Mouse (Mus musculus) stomach, embryonic 16.5 days (tissue): Measurements from ENCODE around the gene Rsrc2. TPM values are rescaled to one million over a fixed set of nuclear protein-coding genes. Genes with fewer than 3 reads are reported as not detected.

Source experiments
- ATAC-seq: fragments of 200-750 bp; cut with Nextera tagmentation; 2 replicates; pipeline ENCODE4 v1.8.0; 2017; ENCODE audit warnings: moderate number of reproducible peaks, moderate TSS enrichment; ENCODE audit not compliant: insufficient read depth, low FRiP score
- H3K27ac ChIP-seq: fragments of 300-500 bp; sonication (generic); 2 replicates; pipeline ENCODE4 v1.5.1; 2014; ENCODE audit warnings: low read length
- H3K27me3 ChIP-seq: fragments of 300-500 bp; sonication (generic); 2 replicates; pipeline ENCODE4 v1.6.1; 2014; ENCODE audit warnings: low read length, control low read depth, mixed read lengths; ENCODE audit not compliant: control insufficient read depth, insufficient read depth
- H3K36me3 ChIP-seq: fragments of 300-500 bp; sonication (generic); 2 replicates; pipeline ENCODE4 v1.6.1; 2014; ENCODE audit warnings: low read length; ENCODE audit not compliant: control insufficient read depth, insufficient read depth
- H3K4me1 ChIP-seq: fragments of 300-500 bp; sonication (generic); 2 replicates; pipeline ENCODE4 v1.6.1; 2014; ENCODE audit warnings: low read length, control low read depth, mixed read lengths; ENCODE audit not compliant: control insufficient read depth, insufficient read depth
- H3K4me2 ChIP-seq: fragments of 300-500 bp; sonication (generic); 2 replicates; pipeline ENCODE4 v1.6.1; 2014; ENCODE audit warnings: low read depth, low read length, mixed read lengths
- H3K4me3 ChIP-seq: fragments of 300-500 bp; sonication (generic); replicated peaks from 2 replicates; pipeline ENCODE4 v1.5.1; 2014; ENCODE audit warnings: mild to moderate bottlenecking, low read length
- H3K9ac ChIP-seq: fragments of 300-500 bp; sonication (generic); 2 replicates; pipeline ENCODE4 v1.6.1; 2014; ENCODE audit warnings: low read length
- H3K9me3 ChIP-seq: fragments of 300-500 bp; sonication (generic); replicated peaks from 2 replicates; pipeline ENCODE4 v1.6.1; 2016; ENCODE audit warnings: low read length, control low read depth; ENCODE audit not compliant: control insufficient read depth
- WGBS: fragments of 180-500 bp; shearing (Covaris S2); extraction: QIAGEN DNeasy Blood & Tissue Kit; methylation state at CpG from one replicate; pipeline ENCODE4 v1.1.7; 2014; 5-methylcytosine and 5-hydroxymethylcytosine counted together
- polyA plus RNA-seq: library from polyadenylated mRNA; unstranded; fragments of >200 nt; fragmentation: Nextera tagmentation; extraction: Ambion mirVana; gene quantifications from 2 replicates; pipeline ENCODE4 v1.2.1, GENCODE M21; 2015

Rsrc2 gene
- polyA plus RNA-seq, 1 experiment from 2014 or later = 105 TPM

- Histone ChIP-seq H3K27me3 (no peaks in the 10 kb centered on the region), H3K27ac (peak overlapping the region; percentile 92), H3K4me2 (peak overlapping the region; percentile 98), H3K4me3 (peak overlapping the region; percentile 93), H3K9ac (peak overlapping the region; percentile 99), H3K9me3 (no peaks in the 10 kb centered on the region), H3K36me3 (no peaks in the 10 kb centered on the region), H3K4me1 (peaks cover 30% of the 10 kb centered on the region)
- peak; percentile 61 for ATAC-seq
- WGBS = under 1% methylated on average over 85 of the region's 92 CpGs
Observed at GRCm38 (mm10) chr5:123683377-123684220, 65.6 kb downstream of the Rsrc2 start.

GRCm38 (mm10) chr5:123683043-123683376, 66.2 kb downstream of the Rsrc2 start:
- peak overlapping the region; percentile 93 for H3K4me3 ChIP-seq
- peak overlapping the region; percentile 98 for H3K4me2 ChIP-seq
- H3K27ac ChIP-seq = peak overlapping the region; percentile 92; the same call in 1 of the 2 replicates
- WGBS = 7% methylated on average over 6 of the region's 6 CpGs
- no peaks in the 10 kb centered on the region for H3K9me3 ChIP-seq
- no peaks in the 10 kb centered on the region for H3K27me3 ChIP-seq
- H3K4me1 ChIP-seq = peaks cover 30% of the 10 kb centered on the region
- ATAC-seq = no peak
- peak overlapping the region; percentile 99 for H3K9ac ChIP-seq
- no peaks in the 10 kb centered on the region for H3K36me3 ChIP-seq

GRCm38 (mm10) chr5:123682372-123682771, 66.8 kb downstream of the Rsrc2 start:
- ATAC-seq = no peak
- WGBS = 36% methylated on average over 4 of the region's 4 CpGs
- H3K27ac ChIP-seq = peak overlapping the region; percentile 50; the same call in 1 of the 2 replicates

GRCm38 (mm10) chr5:123679546-123680263, 69.5 kb downstream of the Rsrc2 start:
- peak overlapping the region; percentile 9; the same call in 1 of the 2 replicates for H3K4me2 ChIP-seq
- H3K9ac ChIP-seq = no peak overlapping the region
- H3K27me3 ChIP-seq = no peaks in the 10 kb centered on the region
- peaks cover 28% of the 10 kb centered on the region for H3K4me1 ChIP-seq
- no peak overlapping the region for H3K4me3 ChIP-seq
- 35% methylated on average over 5 of the region's 5 CpGs for WGBS
- no peak for ATAC-seq
- H3K27ac ChIP-seq = peak overlapping the region; percentile 64
- H3K9me3 ChIP-seq = no peaks in the 10 kb centered on the region
- H3K36me3 ChIP-seq = no peaks in the 10 kb centered on the region

More at GRCm38 (mm10) chr5:123682372-123682771, 66.8 kb downstream of the Rsrc2 start:
- H3K9me3 ChIP-seq = no peaks in the 10 kb centered on the region
- H3K4me1 ChIP-seq = peaks cover 30% of the 10 kb centered on the region
- no peaks in the 10 kb centered on the region for H3K36me3 ChIP-seq
- peak overlapping the region; percentile 99 for H3K9ac ChIP-seq
- peak overlapping the region; percentile 98 for H3K4me2 ChIP-seq
- peak overlapping the region; percentile 93; the same call in 1 of the 2 replicates for H3K4me3 ChIP-seq
- H3K27me3 ChIP-seq = no peaks in the 10 kb centered on the region

- 66% methylated on average over 3 of the region's 3 CpGs for WGBS
- ATAC-seq = no peak
- Histone ChIP-seq H3K9ac (no peak overlapping the region), H3K4me3 (no peak overlapping the region), H3K9me3 (no peaks in the 10 kb centered on the region), H3K4me2 (no peak overlapping the region), H3K27me3 (no peaks in the 10 kb centered on the region), H3K27ac (no peak overlapping the region), H3K36me3 (no peaks in the 10 kb centered on the region), H3K4me1 (peaks cover 25% of the 10 kb centered on the region)
Observed at GRCm38 (mm10) chr5:123679106-123679505, 70.1 kb downstream of the Rsrc2 start.

Other genes starting within 250 kb of the Rsrc2 start
- 0.19 and 0.90 TPM in 2 replicates for gene B3gnt4, start 239.0 kb downstream of the Rsrc2 start, polyA plus RNA-seq
- gene Diablo, start 225.2 kb downstream of the Rsrc2 start, polyA plus RNA-seq = 94.8 and 100 TPM in 2 replicates
- gene Gm49027, start 223.9 kb downstream of the Rsrc2 start, polyA plus RNA-seq = 3.3 and 4.2 TPM in 2 replicates
- gene Vps33a, start 176.4 kb downstream of the Rsrc2 start, polyA plus RNA-seq = 24.8 and 25.0 TPM in 2 replicates
- 40.6 and 46.1 TPM in 2 replicates for gene Clip1, start 64.8 kb downstream of the Rsrc2 start, polyA plus RNA-seq
- 61.1 and 64.5 TPM in 2 replicates for gene Zcchc8, start 28.3 kb downstream of the Rsrc2 start, polyA plus RNA-seq
- gene Kntc1, start 302 bp upstream of the Rsrc2 start, polyA plus RNA-seq = 23.6 and 31.0 TPM in 2 replicates
- 6.5 and 8.7 TPM in 2 replicates for gene Hcar2, start 116.1 kb upstream of the Rsrc2 start, polyA plus RNA-seq
- gene Hcar1, start 130.6 kb upstream of the Rsrc2 start, polyA plus RNA-seq = 6.1 and 6.3 TPM in 2 replicates
- 117 and 132 TPM in 2 replicates for gene Denr, start 157.8 kb upstream of the Rsrc2 start, polyA plus RNA-seq
- gene Gm43518, start 178.0 kb upstream of the Rsrc2 start, polyA plus RNA-seq = 1.8 and 3.2 TPM in 2 replicates
- 4.8 and 6.8 TPM in 2 replicates for gene Ccdc62, start 181.3 kb upstream of the Rsrc2 start, polyA plus RNA-seq
- 31.2 and 35.2 TPM in 2 replicates for gene Hip1r, start 224.2 kb upstream of the Rsrc2 start, polyA plus RNA-seq